Mouse (Mus musculus): ENCODE measurements around the gene Cutal. TPM values are rescaled to one million over a fixed set of nuclear protein-coding genes. Genes with fewer than 3 reads are reported as not detected.

Gene Cutal
- total RNA-seq, 2 experiments from 2014 or later: 0.20 to 0.52 TPM

GRCm38 (mm10) chr2:34913218-34914068, 39.2 kb downstream of the Cutal start, which contains the start of gene Phf19:
TSS of gene Phf19 (minus strand) at chr2:34914026.
- intact Hi-C loops (cut with DNase I): loop anchor here (10.0 kb wide), 1 partner anchor 191 kb away; the partner anchor contains the start of genes AI182371 and Cntrl
- DNase-seq: no peak

GRCm38 (mm10) chr2:34914069-34914822, 40.0 kb downstream of the Cutal start:
- intact Hi-C loops (cut with DNase I): loop anchor here (10.0 kb wide), 1 partner anchor 191 kb away; the partner anchor contains the start of genes AI182371 and Cntrl
- DNase-seq: peak; percentile 43

- intact Hi-C loops (cut with DNase I): loop anchor here (10.0 kb wide), 1 partner anchor 190 kb away; the partner anchor contains the start of genes AI182371 and Cntrl
Observed at GRCm38 (mm10) chr2:34914823-34915082, 40.6 kb downstream of the Cutal start.

GRCm38 (mm10) chr2:34915103-34915502, 40.9 kb downstream of the Cutal start:
- intact Hi-C loops (cut with DNase I): loop anchor here (10.0 kb wide), 1 partner anchor 190 kb away; the partner anchor contains the start of genes AI182371 and Cntrl

More at GRCm38 (mm10) chr2:34914823-34915082, 40.6 kb downstream of the Cutal start:
- DNase-seq: no peak

GRCm38 (mm10) chr2:34920144-34920543, 45.9 kb downstream of the Cutal start:
- no peak for DNase-seq
- intact Hi-C loops (cut with DNase I): no loop called here

More at GRCm38 (mm10) chr2:34915103-34915502, 40.9 kb downstream of the Cutal start:
- no peak for DNase-seq

GRCm38 (mm10) chr2:34922729-34923128, 48.5 kb downstream of the Cutal start:
- intact Hi-C loops (cut with DNase I): no loop called here
- DNase-seq: no peak

- intact Hi-C loops (cut with DNase I): no loop called here
- DNase-seq: no peak
Observed at GRCm38 (mm10) chr2:34927320-34927719, 53.1 kb downstream of the Cutal start.

- intact Hi-C loops (cut with DNase I): no loop called here
Observed at GRCm38 (mm10) chr2:34937460-34937859, 63.3 kb downstream of the Cutal start.

GRCm38 (mm10) chr2:34938269-34939208, 64.3 kb downstream of the Cutal start:
- DNase-seq: peak; percentile 53
- intact Hi-C loops (cut with DNase I): no loop called here

More at GRCm38 (mm10) chr2:34937460-34937859, 63.3 kb downstream of the Cutal start:
- no peak for DNase-seq

GRCm38 (mm10) chr2:34940246-34940645, 66.0 kb downstream of the Cutal start:
- peak; percentile 62 for DNase-seq
- intact Hi-C loops (cut with DNase I): no loop called here

- peak; percentile 14 for DNase-seq
- intact Hi-C loops (cut with DNase I): no loop called here
Observed at GRCm38 (mm10) chr2:34941061-34941675, 67.0 kb downstream of the Cutal start.

Other genes starting within 250 kb of the Cutal start
- gene Gapvd1, start 119.2 kb upstream of the Cutal start, total RNA-seq (2021): 100 to 1,000 TPM; 119 to 123 TPM
- gene Hspa5, start 102.4 kb upstream of the Cutal start, total RNA-seq (2021): 100 to 1,000 TPM; 260 to 290 TPM
- 10 to 100 TPM; 22.9 to 25.2 TPM for gene Rabepk, start 74.5 kb upstream of the Cutal start, total RNA-seq (2021)
- gene Fbxw2, start 48.1 kb upstream of the Cutal start, total RNA-seq (2021): 100 to 1,000 TPM; 103 to 104 TPM
- not detected for gene Gm34653, start 41.4 kb upstream of the Cutal start, total RNA-seq (2021)
- gene Psmd5, start 572 bp downstream of the Cutal start, total RNA-seq (2021): 10 to 100 TPM; 38.2 to 45.8 TPM
- 1 to 10 TPM; 2.3 to 4.5 TPM for gene Phf19, start 39.6 kb downstream of the Cutal start, total RNA-seq (2021)
- gene Traf1, start 87.4 kb downstream of the Cutal start, total RNA-seq (2021): 1 to 10 TPM; 1.1 to 2.6 TPM
- under 1 TPM in 1 of 2 experiments, not detected in 1; 0.18 TPM for gene Hc, start 187.0 kb downstream of the Cutal start, total RNA-seq (2021)
- under 1 TPM in 1 of 2 experiments, not detected in 1; 0.48 TPM for gene AI182371, start 227.1 kb downstream of the Cutal start, total RNA-seq (2021)
- gene Cntrl, start 235.1 kb downstream of the Cutal start, total RNA-seq (2021): 10 to 100 TPM; 16.1 to 17.6 TPM

Data from left cerebral cortex, postnatal 4 days (tissue).